Mouse (Mus musculus): ENCODE measurements around the gene Snrnp35.

- TF ChIP-seq CTCF (conservative IDR thresholded peaks at IDR 0.05; ENCODE audit: insufficient read depth, insufficient read length, low read depth, low read length) (no peak), POLR2A (IDR thresholded peaks at IDR 0.05; ENCODE audit: low read depth, low read length) (no peak)
Observed at GRCm38 (mm10) chr5:124470591-124471171, 12.3 kb upstream of the Snrnp35 start.

Measured in kidney, adult 2 months (tissue).